Mouse (Mus musculus) neutrophil, adult 5-6 weeks (primary cell): ENCODE data around the gene Tnni3. TPM values are rescaled to one million over a fixed set of nuclear protein-coding genes. Genes with fewer than 3 reads are reported as not detected.
A peak's percentile ranks its signal among the peaks of the same experiment; 100 is the strongest.

ENCODE experiments used
- ATAC-seq: fragments of 151-379, 151-347 bp; 2 replicates; pipeline ENCODE4 v1.8.0; 2017; ENCODE audit warnings: mild to moderate bottlenecking, moderate TSS enrichment; ENCODE audit not compliant: insufficient number of reproducible peaks, poor library complexity, low FRiP score, severe bottlenecking; ENCODE audit errors: extremely low read depth
- total RNA-seq: library from RNA; stranded (forward); fragments of 200-1000 nt; gene quantifications from 2 replicates; pipeline ENCODE4 v1.2.3, GENCODE M21; 2017

Gene Tnni3
- total RNA-seq, 1 experiment from 2014 or later, result 0.58 TPM

- ATAC-seq, result no peak
These were observed 561 bp downstream of the Tnni3 start for GRCm38 (mm10) chr7:4523205-4524130.

GRCm38 (mm10) chr7:4522292-4522691 lies 1.7 kb downstream of the Tnni3 start:
- ATAC-seq, result no peak

GRCm38 (mm10) chr7:4521231-4522003 lies 2.6 kb downstream of the Tnni3 start:
- no peak for ATAC-seq

GRCm38 (mm10) chr7:4518487-4518886 lies 5.5 kb downstream of the Tnni3 start:
- ATAC-seq, result no peak

- no peak for ATAC-seq
These were observed 7.5 kb downstream of the Tnni3 start, which contains the start of gene Tnnt1 for GRCm38 (mm10) chr7:4516332-4517050. Gene Tnnt1 (minus strand): TSS chr7:4516382.

- ATAC-seq, result no peak
These were observed 8.2 kb downstream of the Tnni3 start for GRCm38 (mm10) chr7:4515853-4516252.

GRCm38 (mm10) chr7:4513829-4514712 lies 10.0 kb downstream of the Tnni3 start:
- no peak for ATAC-seq

- peak; percentile 55 for ATAC-seq
These were observed 10.8 kb downstream of the Tnni3 start for GRCm38 (mm10) chr7:4513236-4513635.

- ATAC-seq, result no peak
These were observed 12.4 kb downstream of the Tnni3 start for GRCm38 (mm10) chr7:4511489-4512224.

- ATAC-seq, result peak; percentile 81
These were observed 14.0 kb downstream of the Tnni3 start for GRCm38 (mm10) chr7:4509863-4510608.

- ATAC-seq, result no peak
These were observed 15.3 kb downstream of the Tnni3 start for GRCm38 (mm10) chr7:4508739-4509116.

GRCm38 (mm10) chr7:4508062-4508738 lies 15.8 kb downstream of the Tnni3 start:
- no peak for ATAC-seq

GRCm38 (mm10) chr7:4507220-4507619 lies 16.8 kb downstream of the Tnni3 start:
- ATAC-seq, result no peak

- peak; percentile 23; the same call in 1 of the 2 replicates for ATAC-seq
These were observed 19.2 kb downstream of the Tnni3 start for GRCm38 (mm10) chr7:4504646-4505435.

GRCm38 (mm10) chr7:4503858-4504257 lies 20.2 kb downstream of the Tnni3 start:
- peak; percentile 3; the same call in 1 of the 2 replicates for ATAC-seq

- no peak for ATAC-seq
These were observed 20.9 kb downstream of the Tnni3 start for GRCm38 (mm10) chr7:4503100-4503499.
